Comparison of ENCODE assay signal across 14 mouse cellular contexts in the genomic region with DNA sequence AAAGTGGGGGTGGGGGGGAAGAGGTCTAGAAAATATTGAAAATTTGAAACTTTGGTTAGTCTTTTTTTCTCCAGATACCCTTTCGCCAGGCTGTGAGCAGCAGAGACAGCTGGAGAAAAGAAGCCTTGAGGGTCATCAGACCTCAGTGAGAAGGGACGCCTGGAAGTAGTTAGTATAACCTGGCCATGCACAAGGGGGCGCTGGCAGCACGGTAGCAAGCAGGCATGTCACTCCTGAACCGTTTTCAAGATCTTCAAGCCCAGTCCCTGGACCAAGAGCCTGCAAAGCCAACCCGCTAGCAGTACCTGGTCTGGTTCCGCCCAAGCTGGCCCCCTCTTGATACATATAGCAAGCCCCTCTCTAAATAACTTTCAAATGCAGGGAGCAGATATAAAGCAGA.
DNase-seq lines count a peak whose midpoint lies in the region; ATAC-seq lines count a peak whose summit lies in the region.
"Had no signal": no experiment of that assay in that cellular context is flagged by ENCODE, and none has a peak within 500 bp of the region (broad histone marks: within the 10 kb centered on the region; RNA-seq: fewer than 3 reads in every experiment).

No protein-coding gene starts in this region.

- no peaks in the 10 kb centered on the region for H3K36me3 ChIP-seq in liver, embryonic 11.5 days (ENCODE audit: control insufficient read depth, insufficient read depth, low read length)
- H3K36me3 ChIP-seq: embryonic facial prominence, embryonic 10.5 days; forebrain, embryonic 10.5 days; heart, embryonic 12.5 days; hindbrain, embryonic 15.5 days had no signal

- DNase-seq in heart, postnatal 4 days: peak; percentile 13
- no peak for DNase-seq in heart, adult 8-10 months (ENCODE audit: low spot score)
- DNase-seq in right cerebral cortex, postnatal 4 days: peak; percentile 20
- no peak for DNase-seq in right cerebral cortex, adult 18-20 months
- peak; percentile 60 to 63 for DNase-seq in cerebellum, adult 18-20 months
- DNase-seq in lung, postnatal 25 days (ENCODE audit: low spot score): peak; percentile 19
- DNase-seq in thymus, adult 18-20 months: no peak
- no peak for DNase-seq in liver, embryonic 11.5 days (ENCODE audit: low spot score)

- H3K9ac ChIP-seq in liver, embryonic 11.5 days (ENCODE audit: low read depth, low read length): no peak overlapping the region
- H3K9ac ChIP-seq: heart, embryonic 12.5 days; hindbrain, embryonic 15.5 days had no signal

- 65% methylated on average over 7 of the region's 7 CpGs for whole genome bisulfite sequencing in liver, embryonic 11.5 days

- H3K9me3 ChIP-seq in liver, embryonic 11.5 days (ENCODE audit: control insufficient read depth, low read length): peaks cover 11% of the 10 kb centered on the region; the same call in 1 of the 2 replicates
- H3K9me3 ChIP-seq: hindbrain, embryonic 15.5 days had no signal

- no peaks in the 10 kb centered on the region for H3K27me3 ChIP-seq in liver, embryonic 11.5 days (replicated peaks; ENCODE audit: control insufficient read depth, insufficient read depth, low read length)
- H3K27me3 ChIP-seq: heart, embryonic 12.5 days; hindbrain, embryonic 15.5 days had no signal

- no peak overlapping the region for H3K4me3 ChIP-seq in liver, embryonic 11.5 days (ENCODE audit: low read depth, low read length)
- H3K4me3 ChIP-seq: embryonic facial prominence, embryonic 10.5 days; forebrain, embryonic 10.5 days; heart, embryonic 12.5 days; hindbrain, embryonic 15.5 days had no signal

- no peak overlapping the region for H3K27ac ChIP-seq in liver, embryonic 11.5 days (ENCODE audit: low read depth, low read length)
- H3K27ac ChIP-seq: embryonic facial prominence, embryonic 10.5 days; forebrain, embryonic 10.5 days; hindbrain, embryonic 15.5 days; kidney, postnatal 0 days had no signal

- no peak overlapping the region for H3K4me2 ChIP-seq in liver, embryonic 11.5 days
- H3K4me2 ChIP-seq: heart, embryonic 12.5 days; hindbrain, embryonic 15.5 days had no signal

- H3K4me1 ChIP-seq in liver, embryonic 11.5 days (replicated peaks; ENCODE audit: control insufficient read depth, insufficient read depth, low read length): no peaks in the 10 kb centered on the region
- H3K4me1 ChIP-seq: embryonic facial prominence, embryonic 10.5 days; forebrain, embryonic 10.5 days; heart, embryonic 12.5 days; hindbrain, embryonic 15.5 days had no signal

- no peak for ATAC-seq in liver, embryonic 11.5 days (replicated peaks; ENCODE audit: low FRiP score)
- ATAC-seq: CD4-positive, CD25-positive, alpha-beta regulatory T cell, adult 4 months had no signal

Comparison
In these comparisons a context has a peak if more than half of its experiments do, and no peak if none do; other contexts are left out.
1. DNase-seq: peak in heart, postnatal 4 days (single experiment), right cerebral cortex, postnatal 4 days (single experiment), cerebellum, adult 18-20 months (2 of 2) and lung, postnatal 25 days (single experiment); none in heart, adult 8-10 months (single experiment), right cerebral cortex, adult 18-20 months (single experiment), thymus, adult 18-20 months (0 of 2) and liver, embryonic 11.5 days (single experiment).